Mouse (Mus musculus) ES-Bruce4 (cell line): ENCODE measurements at regions not wholly inside any gene's neighbourhood (a gene's known extent, or its start where the extent isn't known, plus 50 kb on each side); places are given as distances from the start of the nearest gene placed in this dataset.

Source experiments
- H3K27ac ChIP-seq: 2 replicates; pipeline ENCODE4 v1.5.1; 2012; ENCODE audit warnings: low read length, inconsistent platforms; ENCODE audit not compliant: insufficient read depth
- H3K27me3 ChIP-seq: 2 replicates; pipeline ENCODE4 v1.6.1; 2012; ENCODE audit warnings: mild to moderate bottlenecking, low read length, inconsistent platforms; ENCODE audit not compliant: control insufficient read depth, poor library complexity, insufficient read depth, severe bottlenecking
- H3K36me3 ChIP-seq: 2 replicates; pipeline ENCODE4 v1.6.1; 2012; ENCODE audit warnings: inconsistent platforms, mild to moderate bottlenecking, low read length, moderate library complexity; ENCODE audit not compliant: control insufficient read depth, poor library complexity, insufficient read depth, severe bottlenecking
- H3K4me1 ChIP-seq: one replicate; pipeline ENCODE4 v1.8.1; 2011; ENCODE audit warnings: low read length; ENCODE audit not compliant: control insufficient read depth, insufficient read depth
- H3K4me3 ChIP-seq: 2 replicates; pipeline ENCODE4 v1.5.1; 2011; ENCODE audit warnings: low read depth, mild to moderate bottlenecking, low read length
- H3K9ac ChIP-seq: 2 replicates; pipeline ENCODE4 v1.6.1; 2012; ENCODE audit warnings: low read depth, mild to moderate bottlenecking, inconsistent platforms; ENCODE audit not compliant: poor library complexity, severe bottlenecking
- H3K9me3 ChIP-seq: replicated peaks from 2 replicates; pipeline ENCODE4 v1.6.1; 2012; ENCODE audit warnings: mild to moderate bottlenecking, low read length, inconsistent platforms; ENCODE audit not compliant: control insufficient read depth, poor library complexity, insufficient read depth, severe bottlenecking
- CTCF ChIP-seq: IDR thresholded peaks from one replicate; pipeline ENCODE4 v1.8.1; 2011; ENCODE audit warnings: low read depth, low read length
- EP300 ChIP-seq: IDR thresholded peaks from 2 replicates; pipeline ENCODE4 v1.6.1; 2011; ENCODE audit warnings: low read depth, low read length; ENCODE audit not compliant: insufficient read depth
- POLR2A ChIP-seq: IDR thresholded peaks from one replicate; pipeline ENCODE4 v1.8.1; 2011; ENCODE audit warnings: low read length; ENCODE audit not compliant: insufficient read depth

DNA sequence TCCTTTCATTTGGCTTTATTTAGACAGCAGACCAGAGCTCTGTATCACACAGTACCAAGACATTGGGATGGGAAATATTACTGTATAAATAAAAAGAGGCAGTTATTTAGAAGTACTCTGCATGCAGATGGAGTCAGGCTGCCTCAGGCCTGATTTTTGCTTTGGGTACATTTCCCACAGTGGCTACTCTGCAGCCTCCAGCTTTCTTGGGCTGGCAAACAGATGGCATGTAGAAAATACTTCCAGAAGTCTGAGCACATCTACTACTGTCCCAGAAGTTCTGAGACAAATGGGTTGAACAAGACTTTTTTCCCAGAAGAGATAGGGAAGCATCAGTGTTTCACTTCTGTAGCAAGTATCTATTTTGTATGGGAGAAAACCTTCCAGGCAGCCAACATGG, 229.8 kb upstream of the Far2 start:
- no peak for TF ChIP-seq CTCF
- no peak overlapping the region for H3K9ac ChIP-seq
- H3K9me3 ChIP-seq = no peaks in the 10 kb centered on the region
- H3K27me3 ChIP-seq = no peaks in the 10 kb centered on the region
- no peaks in the 10 kb centered on the region for H3K36me3 ChIP-seq
- no peaks in the 10 kb centered on the region for H3K4me1 ChIP-seq
- no peak overlapping the region for H3K27ac ChIP-seq
- no peak overlapping the region for H3K4me3 ChIP-seq

DNA sequence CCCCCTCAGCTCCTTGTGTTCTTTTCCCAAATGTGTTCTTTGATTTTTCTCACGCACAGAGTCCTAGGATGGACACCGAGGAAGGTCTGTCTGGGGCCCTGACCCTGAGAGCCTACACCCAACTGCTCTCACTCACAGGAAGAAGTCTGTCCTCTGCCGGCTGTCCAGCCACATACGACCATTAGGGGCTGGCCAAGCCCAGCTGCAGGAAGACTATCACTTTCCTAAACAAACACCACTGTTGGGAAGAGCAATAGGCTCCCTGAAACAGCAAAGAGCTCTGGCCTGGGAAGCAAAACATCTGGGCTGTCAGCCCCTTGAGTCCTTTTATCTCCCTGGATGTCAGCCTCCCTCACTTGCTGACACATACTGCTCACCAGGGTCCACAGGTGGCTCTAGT, 224.8 kb upstream of the Far2 start:
- no peak overlapping the region for H3K9ac ChIP-seq
- H3K4me1 ChIP-seq = no peaks in the 10 kb centered on the region
- TF ChIP-seq EP300 = no peak
- TF ChIP-seq CTCF = no peak
- no peak for TF ChIP-seq POLR2A

DNA sequence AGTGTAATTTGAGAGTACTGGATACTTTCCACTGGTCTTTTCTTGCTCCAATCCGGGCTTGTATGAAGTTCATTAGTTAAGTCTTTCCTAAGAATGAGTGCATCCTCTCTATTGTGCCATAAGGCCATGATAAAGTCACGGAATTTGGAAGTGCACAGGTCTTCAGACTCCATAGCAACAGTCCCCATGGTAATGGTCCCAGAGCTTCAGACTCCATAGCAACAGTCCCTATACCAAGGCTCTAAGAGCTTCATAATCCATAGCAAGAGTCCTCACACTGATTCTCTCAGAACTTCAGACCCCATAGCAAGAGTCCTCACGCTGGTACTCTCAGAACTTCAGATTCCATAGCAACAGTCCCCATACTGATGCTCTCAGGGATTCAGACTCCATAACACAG, 214.5 kb upstream of the Far2 start:
- Histone ChIP-seq H3K9me3 (no peaks in the 10 kb centered on the region), H3K4me1 (no peaks in the 10 kb centered on the region), H3K36me3 (no peaks in the 10 kb centered on the region), H3K27ac (no peak overlapping the region), H3K4me3 (no peak overlapping the region), H3K27me3 (no peaks in the 10 kb centered on the region), H3K9ac (no peak overlapping the region)
- TF ChIP-seq CTCF (no peak), POLR2A (no peak), EP300 (no peak)

More for the DNA sequence above, 224.8 kb upstream of the Far2 start:
- Histone ChIP-seq H3K36me3 (no peaks in the 10 kb centered on the region), H3K4me3 (no peak overlapping the region), H3K27me3 (no peaks in the 10 kb centered on the region), H3K27ac (no peak overlapping the region), H3K9me3 (no peaks in the 10 kb centered on the region)

DNA sequence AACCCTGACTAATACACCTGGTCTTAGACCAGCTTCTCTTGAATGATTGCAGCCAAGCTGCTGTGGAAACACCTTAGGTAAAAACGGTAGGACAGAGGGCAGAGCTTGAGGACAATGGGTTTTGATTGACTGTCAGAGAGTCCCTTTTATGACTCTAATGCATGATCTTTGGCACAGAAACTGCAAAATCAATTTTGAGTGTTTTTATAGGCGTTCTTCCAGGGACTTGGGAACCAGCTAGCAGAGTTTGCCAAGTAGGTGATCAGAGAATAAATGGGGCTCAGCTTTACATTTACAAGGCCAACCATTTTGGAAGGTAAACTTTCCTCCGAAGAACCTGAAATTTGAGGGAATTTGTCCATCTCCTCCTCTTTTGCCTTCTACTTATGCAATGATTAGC, 213.6 kb upstream of the Far2 start:
- Histone ChIP-seq H3K9ac (no peak overlapping the region), H3K27ac (no peak overlapping the region), H3K27me3 (no peaks in the 10 kb centered on the region), H3K4me1 (no peaks in the 10 kb centered on the region), H3K9me3 (no peaks in the 10 kb centered on the region), H3K36me3 (no peaks in the 10 kb centered on the region), H3K4me3 (no peak overlapping the region)
- no peak for TF ChIP-seq EP300
- TF ChIP-seq POLR2A = no peak
- no peak for TF ChIP-seq CTCF

DNA sequence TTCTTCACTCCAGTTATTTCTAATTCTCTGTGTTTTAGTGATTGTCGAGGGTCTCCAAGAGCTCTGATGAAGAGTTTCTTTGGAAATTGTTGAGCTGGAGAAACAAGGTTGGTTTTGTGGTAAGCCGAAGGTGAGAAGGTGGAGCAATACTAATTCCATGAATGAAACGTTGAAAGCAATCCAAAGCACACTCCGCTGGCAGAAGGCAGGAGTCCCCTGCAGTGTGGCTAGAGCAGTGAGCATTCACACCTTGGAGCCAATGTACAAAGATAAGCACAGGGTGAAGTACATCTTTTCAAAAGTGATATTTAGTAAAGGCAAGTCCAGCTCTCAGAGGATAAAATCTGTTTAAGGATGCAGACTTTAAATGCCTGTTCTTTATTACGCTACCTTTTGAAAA, 208.2 kb upstream of the Far2 start:
- no peak for TF ChIP-seq EP300
- TF ChIP-seq CTCF = no peak
- TF ChIP-seq POLR2A = no peak
- H3K9ac ChIP-seq = no peak overlapping the region
- H3K4me3 ChIP-seq = no peak overlapping the region
- no peaks in the 10 kb centered on the region for H3K4me1 ChIP-seq
- H3K27me3 ChIP-seq = no peaks in the 10 kb centered on the region
- no peak overlapping the region for H3K27ac ChIP-seq
- H3K9me3 ChIP-seq = no peaks in the 10 kb centered on the region
- no peaks in the 10 kb centered on the region for H3K36me3 ChIP-seq

DNA sequence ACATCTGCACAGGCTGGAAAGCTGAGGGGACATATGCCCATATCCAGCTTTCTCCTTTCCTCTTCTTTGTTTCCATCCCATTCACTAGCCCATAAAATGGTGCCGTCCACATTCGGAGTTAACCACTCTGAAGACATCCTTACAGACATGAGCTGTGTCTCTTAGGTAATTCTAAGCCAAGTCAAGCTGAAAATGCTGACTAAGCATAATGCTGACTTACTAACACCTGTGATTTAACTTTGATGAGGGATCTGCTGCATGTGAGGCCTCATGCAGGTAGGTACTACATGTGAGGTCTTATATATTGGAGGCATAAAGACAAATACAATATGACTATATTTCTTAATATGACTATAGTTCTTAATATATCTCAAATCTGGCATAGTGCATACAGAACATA, 197.1 kb upstream of the Far2 start:
- no peaks in the 10 kb centered on the region for H3K9me3 ChIP-seq
- H3K27ac ChIP-seq = no peak overlapping the region
- no peaks in the 10 kb centered on the region for H3K4me1 ChIP-seq
- H3K27me3 ChIP-seq = no peaks in the 10 kb centered on the region
- no peak overlapping the region for H3K4me3 ChIP-seq
- H3K36me3 ChIP-seq = no peaks in the 10 kb centered on the region
- TF ChIP-seq CTCF (no peak), EP300 (no peak), POLR2A (no peak)
- no peak overlapping the region for H3K9ac ChIP-seq
